Mouse (Mus musculus) macrophage (primary cell): ENCODE measurements around the gene Ctla2b. TPM values are rescaled to one million over a fixed set of nuclear protein-coding genes. Genes with fewer than 3 reads are reported as not detected.
"Not testable (repeated sequence)": the region's sequence is repeated elsewhere in the genome, so short reads cannot be mapped to it uniquely, and the experiment has no call there.

Source experiments
- H3K27ac ChIP-seq: fragments of 350-480 bp; formaldehyde crosslinking; 2 replicates; pipeline ENCODE4 v1.9.0; 2021
- H3K36me3 ChIP-seq: fragments of 350-480 bp; formaldehyde crosslinking; 2 replicates; pipeline ENCODE4 v1.9.0; 2021; ENCODE audit errors: inconsistent target
- H3K4me3 ChIP-seq: fragments of 350-480 bp; formaldehyde crosslinking; 2 replicates; pipeline ENCODE4 v1.9.0; 2021; ENCODE audit errors: inconsistent target
- H3K79me2 ChIP-seq: fragments of 350-480 bp; formaldehyde crosslinking; 2 replicates; pipeline ENCODE4 v1.9.0; 2021; ENCODE audit errors: inconsistent target
- WGBS: methylation state at CpG from one replicate; pipeline ENCODE4 v1.1.7; 2026; ENCODE audit warnings: inconsistent platforms; ENCODE audit not compliant: missing documents; 5-methylcytosine and 5-hydroxymethylcytosine counted together
- polyA plus RNA-seq: library from polyadenylated mRNA; stranded (reverse); fragments of 250-400 nt; gene quantifications from 3 replicates; pipeline ENCODE4 v1.2.4, GENCODE M21; 2018; ENCODE audit warnings: inconsistent platforms
- total RNA-seq, 78 experiments: library from RNA; depleted of rRNA; stranded (reverse); fragments of 250-400 nt; gene quantifications; 1 replicate in 9 of 78; 2 replicates in 24 of 78; 3 replicates in 43 of 78; 4 replicates in 2 of 78; pipeline ENCODE4 v1.2.4; 2018; ENCODE audit warnings: inconsistent platforms in 56 of 78

Gene Ctla2b
- total RNA-seq (2018; cell fraction: chromatin; rRNA removed), result 10 to 100 TPM in 25 of 26 experiments, 1 to 10 TPM in 1; 3.5 to 90.5 (median 31.9) TPM
- total RNA-seq (2018; cell fraction: cytosol; rRNA removed), result 10 to 100 TPM; 20.1 to 72.3 (median 52.5) TPM
- 100 to 1,000 TPM in 1 of 26 experiments, 10 to 100 TPM in 25; 16.0 to 227 (median 36.9) TPM for total RNA-seq (2018; cell fraction: nucleus; rRNA removed)
- 54.9 to 450 TPM (median 95.7 TPM) in 3 replicates for polyA plus RNA-seq

DNA sequence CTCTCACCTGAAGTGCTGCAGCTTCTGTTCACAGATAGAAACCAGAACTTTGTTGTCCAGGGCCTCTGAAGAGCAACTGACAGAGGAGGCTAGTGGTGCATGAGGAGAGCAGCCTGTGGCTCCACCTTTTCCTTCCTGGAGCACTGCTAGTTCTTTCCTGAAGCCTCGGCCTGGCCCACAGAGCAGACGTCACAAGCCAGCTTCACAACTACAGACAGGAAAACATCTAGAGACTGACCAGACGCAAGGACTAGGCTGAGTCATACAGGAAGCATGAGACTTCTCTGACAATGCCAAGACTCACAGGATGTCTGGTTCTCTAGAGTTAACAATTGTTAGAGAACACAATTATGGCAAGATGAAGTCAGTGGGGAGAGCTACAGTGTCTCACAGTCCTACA, at the start of gene Ctla2b:
Ctla2b (minus strand) TSS at position 120 of the 400 bp plus-strand sequence.
- Histone ChIP-seq H3K27ac (peak within 1 kb of the TSS; percentile 45), H3K36me3 (no peaks in the 10 kb centered on the region), H3K79me2 (peaks cover 18% of the 10 kb centered on the region; the same call in 1 of the 2 replicates), H3K4me3 (peak within 1 kb of the TSS; percentile 10; the same call in 1 of the 2 replicates)
- WGBS, result 0% methylated on average over 3 of the region's 3 CpGs

DNA sequence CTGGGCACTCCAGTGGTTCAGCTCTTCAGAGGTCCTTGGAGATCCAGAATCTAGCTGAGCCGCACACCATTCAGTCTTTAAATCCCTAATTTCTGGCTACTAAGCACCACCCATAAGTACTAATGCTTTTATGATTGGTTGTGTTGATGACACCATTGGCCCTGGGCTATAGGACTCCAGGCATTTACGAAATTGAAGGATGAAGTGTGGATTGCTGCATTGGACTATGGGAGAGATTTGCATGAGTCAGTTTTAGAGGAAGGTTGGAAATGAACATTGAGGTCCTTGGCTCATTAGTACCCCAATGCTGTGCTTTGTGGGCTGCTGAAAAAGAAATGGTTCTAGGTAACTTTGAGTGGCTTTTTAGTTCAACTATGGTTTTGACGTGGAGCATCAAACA, 44.6 kb upstream of the Ctla2b start, which contains the start of gene Tpbpa:
Tpbpa (minus strand) TSS at position 101 of the 400 bp plus-strand sequence.
- WGBS, result 85% methylated on average over 3 of the region's 3 CpGs
- not testable (repeated sequence) for H3K36me3 ChIP-seq, H3K79me2 ChIP-seq, H3K27ac ChIP-seq, H3K4me3 ChIP-seq

DNA sequence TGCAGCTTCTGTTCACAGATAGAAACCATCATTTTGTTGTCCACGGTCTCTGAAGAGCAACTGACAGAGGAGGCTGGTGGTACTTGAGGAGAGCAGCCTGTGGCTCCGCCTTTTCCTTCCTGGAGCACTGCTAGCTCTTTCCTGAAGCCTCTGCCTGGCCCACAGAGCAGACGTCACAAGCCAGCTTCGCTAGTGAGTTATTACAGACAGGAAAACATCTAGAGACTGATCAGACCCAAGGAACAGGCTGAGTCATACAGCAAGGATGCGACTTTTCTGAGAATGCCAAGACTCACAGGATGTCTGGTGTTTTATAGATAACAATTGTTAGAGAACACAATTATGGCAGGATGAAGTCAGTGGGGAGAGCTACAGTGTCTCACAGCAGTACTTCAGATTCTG, 39.3 kb upstream of the Ctla2b start, which contains the start of the genes Gm49391 and Ctla2a:
Gm49391 (minus strand) TSS at position 72 of the 402 bp plus-strand sequence.
Ctla2a (minus strand) TSS at position 126 of the 402 bp plus-strand sequence.
- no peak within 1 kb of the TSS for H3K4me3 ChIP-seq
- no peak within 1 kb of the TSS for H3K27ac ChIP-seq
- 3% methylated on average over 5 of the region's 5 CpGs for WGBS
- no peaks in the 10 kb centered on the region for H3K36me3 ChIP-seq
- H3K79me2 ChIP-seq, result no peaks in the 10 kb centered on the region

DNA sequence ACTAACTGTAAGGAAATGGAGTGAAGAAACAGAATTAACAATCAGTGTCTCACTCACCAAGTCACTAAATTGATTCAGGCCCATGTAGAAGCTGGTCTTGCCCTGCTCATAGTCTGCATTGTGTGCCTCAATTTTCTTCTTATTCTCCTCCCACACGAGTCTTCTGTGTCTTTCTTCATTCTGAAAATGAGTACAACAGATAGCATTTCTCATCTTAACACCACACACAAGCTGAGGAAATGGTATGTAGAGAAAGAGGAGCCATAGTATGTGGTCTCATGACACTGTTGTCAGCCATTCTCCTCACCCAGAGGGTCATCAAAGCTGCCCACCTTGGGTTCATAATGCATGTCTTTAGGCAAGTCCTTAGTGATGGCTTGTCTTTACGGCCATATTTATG, 38.2 kb upstream of the Ctla2b start, which contains the start of gene Gm49393:
Gm49393 (minus strand) TSS at position 101 of the 400 bp plus-strand sequence.
- H3K27ac ChIP-seq, H3K36me3 ChIP-seq, H3K79me2 ChIP-seq, H3K4me3 ChIP-seq: not testable (repeated sequence)
- 75% methylated on average over 2 of the region's 2 CpGs for WGBS

DNA sequence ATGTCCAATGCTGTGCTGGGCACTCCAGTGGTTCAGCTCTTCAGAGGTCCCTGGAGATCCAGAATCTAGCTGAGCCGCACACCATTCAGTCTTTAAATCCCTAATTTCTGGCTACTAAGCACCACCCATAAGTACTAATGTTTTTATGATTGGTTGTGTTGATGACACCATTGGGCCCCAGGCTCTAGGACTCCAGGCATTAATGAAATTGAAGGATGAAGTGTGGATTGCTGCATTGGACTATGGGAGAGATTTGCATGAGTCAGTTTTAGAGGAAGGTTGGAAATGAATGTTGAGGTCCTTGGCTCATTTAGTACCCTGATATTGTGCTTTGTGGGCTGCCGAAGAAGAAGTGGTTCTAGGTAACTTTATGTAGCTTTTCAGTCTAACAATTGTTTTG, 7.5 kb upstream of the Ctla2b start, which contains the start of gene Tpbpb:
Tpbpb (minus strand) TSS at position 101 of the 400 bp plus-strand sequence.
- not testable (repeated sequence) for H3K4me3 ChIP-seq, H3K27ac ChIP-seq, H3K79me2 ChIP-seq, H3K36me3 ChIP-seq
- WGBS, result 52% methylated on average over 2 of the region's 2 CpGs

DNA sequence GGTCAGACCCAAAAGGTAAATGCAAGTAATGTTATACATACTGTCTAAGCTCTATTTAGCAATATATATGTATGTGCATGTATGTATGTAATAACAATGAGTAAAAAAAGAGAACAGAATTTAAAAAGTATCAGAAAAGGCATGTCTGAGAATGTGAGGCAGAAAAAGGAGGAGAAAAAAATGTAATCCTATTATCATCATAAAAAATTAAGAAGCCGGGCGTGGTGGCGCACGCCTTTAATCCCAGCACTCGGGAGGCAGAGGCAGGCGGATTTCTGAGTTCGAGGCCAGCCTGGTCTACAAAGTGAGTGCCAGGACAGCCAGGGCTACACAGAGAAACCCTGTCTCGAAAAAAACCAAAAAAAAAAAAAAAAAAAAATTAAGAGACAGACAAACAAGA, 453 bp downstream of the Ctla2b start, which contains the start of gene Gm49392:
Gm49392 (minus strand) TSS at position 101 of the 400 bp plus-strand sequence.
- WGBS, result no CpG with 5 or more reads among the region's 8 CpGs
- peak within 1 kb of the TSS; percentile 45 for H3K27ac ChIP-seq
- H3K4me3 ChIP-seq, result peak within 1 kb of the TSS; percentile 10; the same call in 1 of the 2 replicates
- peaks cover 18% of the 10 kb centered on the region; the same call in 1 of the 2 replicates for H3K79me2 ChIP-seq
- not testable (repeated sequence) for H3K36me3 ChIP-seq

DNA sequence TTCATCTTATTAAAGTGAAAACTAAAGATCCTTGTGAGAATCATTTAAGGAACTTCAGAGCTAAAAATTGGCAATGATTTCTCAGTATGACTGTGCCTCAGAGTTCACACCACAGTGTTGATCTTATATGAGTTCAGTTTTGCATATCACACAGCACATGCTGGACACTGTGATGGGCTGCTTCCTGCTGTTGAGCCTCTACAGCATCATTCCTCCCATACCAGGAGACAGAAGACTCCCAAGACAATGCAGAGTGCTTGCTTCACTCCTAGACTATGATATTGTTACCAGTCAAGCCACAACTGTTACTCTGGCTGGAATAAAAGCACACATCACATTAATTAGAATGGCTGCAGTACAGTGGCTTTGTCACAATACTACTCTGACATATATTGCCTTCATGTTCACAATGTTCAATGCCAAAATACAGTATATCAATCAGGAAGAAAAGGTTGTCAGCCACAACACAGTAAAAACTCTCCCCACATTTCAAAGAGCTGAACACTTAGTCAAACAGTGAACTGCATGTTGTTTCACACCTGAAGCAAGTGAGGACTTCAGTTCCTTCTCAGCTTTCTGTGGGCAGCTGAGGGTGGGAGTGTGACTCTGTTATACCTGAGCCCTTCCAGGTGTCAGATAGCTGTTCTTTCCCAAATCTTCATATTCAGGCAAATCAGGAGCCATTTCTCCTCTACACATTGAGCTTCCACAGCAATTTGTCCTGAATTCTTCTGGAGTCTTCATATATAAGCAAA, 1.7 kb downstream of the Ctla2b start:
- no peak overlapping the region for H3K4me3 ChIP-seq
- H3K27ac ChIP-seq, result no peak overlapping the region
- H3K36me3 ChIP-seq, result no peaks in the 10 kb centered on the region
- H3K79me2 ChIP-seq, result peaks cover 18% of the 10 kb centered on the region; the same call in 1 of the 2 replicates

DNA sequence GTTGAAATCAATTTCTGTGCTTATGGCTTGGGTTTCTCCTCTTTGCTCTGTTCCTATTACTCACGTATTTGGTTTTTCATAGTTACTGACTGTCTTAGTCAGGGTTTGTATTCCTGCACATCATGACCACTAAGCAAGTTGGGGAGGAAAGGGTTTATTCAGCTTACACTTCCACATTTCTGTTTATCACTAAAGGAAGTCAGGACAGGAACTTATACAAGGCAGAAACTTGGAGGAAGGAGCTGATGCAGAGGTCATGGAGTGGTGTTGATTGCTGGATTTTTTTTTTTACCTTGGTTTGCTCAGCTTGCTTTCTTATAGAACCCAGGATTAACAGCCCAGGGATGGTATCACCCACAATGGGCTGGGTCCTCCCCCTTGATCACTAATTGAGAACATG, 4.9 kb downstream of the Ctla2b start:
- H3K4me3 ChIP-seq, result no peak overlapping the region

DNA sequence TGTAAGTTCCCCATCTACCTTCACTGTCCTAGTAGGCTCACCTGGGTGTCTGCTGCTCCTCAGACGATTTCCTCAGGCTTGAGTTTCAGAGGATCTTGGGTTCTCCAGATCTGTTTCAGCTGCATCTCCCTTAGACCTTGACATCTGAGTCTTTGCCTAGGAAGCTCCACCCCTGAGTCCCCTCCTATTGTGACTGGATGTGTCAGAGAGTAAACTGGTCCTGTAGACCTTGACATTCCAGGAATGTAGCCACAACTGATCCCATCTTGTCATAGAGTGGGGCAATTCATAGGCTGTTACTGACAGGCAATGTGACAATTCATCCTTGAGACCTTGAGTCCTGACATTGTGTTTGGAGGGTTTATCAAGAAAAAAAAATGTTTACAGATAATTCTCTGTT, 33.0 kb downstream of the Ctla2b start, which contains the start of gene 4930486L24Rik:
4930486L24Rik (minus strand) TSS at position 195 of the 400 bp plus-strand sequence.
- Histone ChIP-seq H3K36me3 (no peaks in the 10 kb centered on the region), H3K27ac (no peak within 1 kb of the TSS), H3K79me2 (no peaks in the 10 kb centered on the region), H3K4me3 (no peak within 1 kb of the TSS)
- WGBS, result 79% methylated on average over 1 of the region's 1 CpGs

More for the DNA sequence above, 4.9 kb downstream of the Ctla2b start:
- Histone ChIP-seq H3K79me2 (peaks cover 18% of the 10 kb centered on the region; the same call in 1 of the 2 replicates), H3K36me3 (no peaks in the 10 kb centered on the region), H3K27ac (peak overlapping the region; percentile 89)
- 29% methylated on average over 1 of the region's 1 CpGs for WGBS

DNA sequence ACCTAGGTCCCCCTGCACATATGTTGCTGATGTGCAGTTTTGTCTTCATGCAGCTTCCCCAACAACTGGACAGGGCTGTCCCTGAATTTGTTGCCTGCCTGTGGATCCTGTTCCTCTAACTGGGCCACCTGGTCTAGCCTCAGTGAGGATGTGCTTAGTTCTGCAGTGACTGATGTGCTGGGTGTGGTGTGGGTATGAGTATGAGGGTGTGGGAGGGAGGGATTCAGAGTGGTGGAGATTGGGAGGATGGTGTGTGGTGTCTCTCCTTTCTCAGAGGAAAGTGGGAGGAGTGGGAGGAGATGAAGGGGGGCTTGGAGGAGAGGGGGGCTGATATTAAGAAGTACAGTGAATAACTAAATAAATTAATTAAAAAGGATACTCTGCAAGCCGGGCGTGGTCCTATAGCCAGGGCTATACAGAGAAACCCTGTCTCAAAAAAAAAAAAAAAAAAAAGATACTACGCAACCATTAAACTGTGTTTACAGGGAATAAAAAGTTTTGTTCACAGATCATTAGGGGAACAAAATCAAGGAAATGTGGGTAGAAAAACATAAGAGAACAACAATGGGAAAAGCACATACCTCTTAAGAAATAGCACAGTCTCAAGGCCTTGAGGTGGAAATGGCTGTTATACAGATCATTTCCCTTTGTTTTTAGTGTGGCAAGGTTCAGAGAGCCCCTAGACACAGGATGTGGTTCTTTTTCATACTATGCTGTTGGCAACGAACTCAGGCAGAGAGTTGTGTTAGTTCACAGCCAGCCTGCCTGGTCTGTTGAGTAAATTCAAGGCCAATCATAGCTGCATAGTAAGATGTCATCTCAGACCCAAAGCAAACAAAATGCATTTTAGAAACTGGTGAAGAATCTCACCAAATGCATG, 48.8 kb downstream of the Ctla2b start:
- no peak overlapping the region for H3K27ac ChIP-seq
- 63% methylated on average over 3 of the region's 4 CpGs for WGBS
- no peaks in the 10 kb centered on the region for H3K79me2 ChIP-seq
- no peaks in the 10 kb centered on the region for H3K36me3 ChIP-seq
- H3K4me3 ChIP-seq, result no peak overlapping the region

Other genes with a start within 250 kb of the Ctla2b start
- not detected in 3 replicates for gene BC051665, start 111.1 kb downstream of the Ctla2b start, polyA plus RNA-seq
- not detected in 3 replicates for gene Ctsll3, start 94.6 kb downstream of the Ctla2b start, polyA plus RNA-seq
- 2.9 to 4.5 TPM in 2 of 3 replicates, not detected in the other for gene 4930486L24Rik, start 33.0 kb downstream of the Ctla2b start, polyA plus RNA-seq
- gene Gm49392, start 553 bp downstream of the Ctla2b start, polyA plus RNA-seq, result 3.2 to 7.5 TPM in 2 of 3 replicates, not detected in the other
- gene Tpbpb, start 7.4 kb upstream of the Ctla2b start, polyA plus RNA-seq, result not detected in 3 replicates
- 1.2 TPM in 2 of 3 replicates, not detected in the other for gene Gm49393, start 38.1 kb upstream of the Ctla2b start, polyA plus RNA-seq
- gene Gm49391, start 39.1 kb upstream of the Ctla2b start, polyA plus RNA-seq, result 0.50 to 17.9 TPM (median 4.7 TPM) in 3 replicates
- 2.7 to 61.3 TPM (median 3.2 TPM) in 3 replicates for gene Ctla2a, start 39.2 kb upstream of the Ctla2b start, polyA plus RNA-seq
- gene Tpbpa, start 44.5 kb upstream of the Ctla2b start, polyA plus RNA-seq, result not detected in 3 replicates
- not detected in 3 replicates for gene Ctsj, start 108.5 kb upstream of the Ctla2b start, polyA plus RNA-seq
- not detected in 3 replicates for gene Ctsq, start 143.2 kb upstream of the Ctla2b start, polyA plus RNA-seq